Mouse (Mus musculus): ENCODE results near the gene Smim13. TPM values are rescaled to one million over a fixed set of nuclear protein-coding genes. Genes with fewer than 3 reads are reported as not detected.
"Not testable (repeated sequence)": the region's sequence is repeated elsewhere in the genome, so short reads cannot be mapped to it uniquely, and the experiment has no call there.

Smim13 gene
- polyA plus RNA-seq, 1 experiment from 2014 or later: 13.7 TPM

GRCm38 (mm10) chr13:41250318-41250981 lies 806 bp downstream of the Smim13 start:
- H3K27ac ChIP-seq (ENCODE audit: low read depth, low read length): peak overlapping the region; percentile 60; the same call in 1 of the 2 replicates
- H3K9ac ChIP-seq (ENCODE audit: low read length): peak overlapping the region; percentile 78
- H3K4me1 ChIP-seq (ENCODE audit: control insufficient read depth, insufficient read depth, low read length): no peaks in the 10 kb centered on the region; the same call in 1 of the 2 replicates
- WGBS: 3% methylated on average over 27 of the region's 27 CpGs
- H3K36me3 ChIP-seq (ENCODE audit: control insufficient read depth, insufficient read depth, low read length): no peaks in the 10 kb centered on the region
- DNase-seq (ENCODE audit: low spot score, missing footprints): no peak
- ATAC-seq (ENCODE audit: low FRiP score): no peak
- H3K27me3 ChIP-seq (ENCODE audit: control insufficient read depth, insufficient read depth, low read length): no peaks in the 10 kb centered on the region
- H3K4me3 ChIP-seq (ENCODE audit: low read depth, low read length): peak overlapping the region; percentile 67
- H3K9me3 ChIP-seq (ENCODE audit: control insufficient read depth, low read length): no peaks in the 10 kb centered on the region
- peak overlapping the region; percentile 62 for H3K4me2 ChIP-seq

GRCm38 (mm10) chr13:41251232-41251631 lies 1.6 kb downstream of the Smim13 start:
- H3K4me1 ChIP-seq (ENCODE audit: control insufficient read depth, insufficient read depth, low read length); H3K9me3 ChIP-seq (ENCODE audit: control insufficient read depth, low read length); H3K27ac ChIP-seq (ENCODE audit: low read depth, low read length); H3K4me3 ChIP-seq (ENCODE audit: low read depth, low read length); H3K4me2 ChIP-seq; H3K27me3 ChIP-seq (ENCODE audit: control insufficient read depth, insufficient read depth, low read length); H3K9ac ChIP-seq (ENCODE audit: low read length); H3K36me3 ChIP-seq (ENCODE audit: control insufficient read depth, insufficient read depth, low read length); ATAC-seq (ENCODE audit: low FRiP score): not testable (repeated sequence)
- peak; percentile 88 for DNase-seq (ENCODE audit: low spot score, missing footprints)
- WGBS: over 99% methylated on average over 5 of the region's 5 CpGs

GRCm38 (mm10) chr13:41251667-41252066 lies 2.0 kb downstream of the Smim13 start:
- H3K36me3 ChIP-seq (ENCODE audit: control insufficient read depth, insufficient read depth, low read length): no peaks in the 10 kb centered on the region

GRCm38 (mm10) chr13:41252141-41252540 lies 2.5 kb downstream of the Smim13 start:
- ATAC-seq (ENCODE audit: low FRiP score) (no peak), DNase-seq (ENCODE audit: low spot score, missing footprints) (no peak)
- Histone ChIP-seq H3K4me1 (ENCODE audit: control insufficient read depth, insufficient read depth, low read length) (no peaks in the 10 kb centered on the region; the same call in 1 of the 2 replicates), H3K9me3 (ENCODE audit: control insufficient read depth, low read length) (no peaks in the 10 kb centered on the region), H3K4me2 (no peak overlapping the region), H3K27me3 (ENCODE audit: control insufficient read depth, insufficient read depth, low read length) (no peaks in the 10 kb centered on the region), H3K27ac (ENCODE audit: low read depth, low read length) (no peak overlapping the region), H3K36me3 (ENCODE audit: control insufficient read depth, insufficient read depth, low read length) (no peaks in the 10 kb centered on the region), H3K4me3 (ENCODE audit: low read depth, low read length) (no peak overlapping the region), H3K9ac (ENCODE audit: low read length) (no peak overlapping the region)
- 86% methylated on average over 6 of the region's 6 CpGs for WGBS

More at GRCm38 (mm10) chr13:41251667-41252066, 2.0 kb downstream of the Smim13 start:
- Histone ChIP-seq H3K4me1 (ENCODE audit: control insufficient read depth, insufficient read depth, low read length) (no peaks in the 10 kb centered on the region; the same call in 1 of the 2 replicates), H3K9ac (ENCODE audit: low read length) (no peak overlapping the region), H3K9me3 (ENCODE audit: control insufficient read depth, low read length) (no peaks in the 10 kb centered on the region), H3K27me3 (ENCODE audit: control insufficient read depth, insufficient read depth, low read length) (no peaks in the 10 kb centered on the region), H3K4me2 (no peak overlapping the region), H3K27ac (ENCODE audit: low read depth, low read length) (no peak overlapping the region), H3K4me3 (ENCODE audit: low read depth, low read length) (no peak overlapping the region)
- 85% methylated on average over 5 of the region's 5 CpGs for WGBS
- no peak for ATAC-seq (ENCODE audit: low FRiP score)
- no peak for DNase-seq (ENCODE audit: low spot score, missing footprints)

- H3K4me3 ChIP-seq (ENCODE audit: low read depth, low read length): no peak overlapping the region
- H3K27ac ChIP-seq (ENCODE audit: low read depth, low read length): no peak overlapping the region
- no peak overlapping the region for H3K9ac ChIP-seq (ENCODE audit: low read length)
- ATAC-seq (ENCODE audit: low FRiP score) (no peak), DNase-seq (ENCODE audit: low spot score, missing footprints) (no peak)
- no peaks in the 10 kb centered on the region for H3K27me3 ChIP-seq (ENCODE audit: control insufficient read depth, insufficient read depth, low read length)
- no peaks in the 10 kb centered on the region for H3K9me3 ChIP-seq (ENCODE audit: control insufficient read depth, low read length)
- 91% methylated on average over 7 of the region's 7 CpGs for WGBS
- H3K36me3 ChIP-seq (ENCODE audit: control insufficient read depth, insufficient read depth, low read length): no peaks in the 10 kb centered on the region
- no peaks in the 10 kb centered on the region; the same call in 1 of the 2 replicates for H3K4me1 ChIP-seq (ENCODE audit: control insufficient read depth, insufficient read depth, low read length)
- H3K4me2 ChIP-seq: no peak overlapping the region
Measured at GRCm38 (mm10) chr13:41252736-41253135, 3.1 kb downstream of the Smim13 start.

GRCm38 (mm10) chr13:41256126-41256525 lies 6.5 kb downstream of the Smim13 start:
- Histone ChIP-seq H3K27ac (ENCODE audit: low read depth, low read length) (no peak overlapping the region), H3K4me1 (ENCODE audit: control insufficient read depth, insufficient read depth, low read length) (no peaks in the 10 kb centered on the region), H3K27me3 (ENCODE audit: control insufficient read depth, insufficient read depth, low read length) (no peaks in the 10 kb centered on the region), H3K9me3 (ENCODE audit: control insufficient read depth, low read length) (no peaks in the 10 kb centered on the region), H3K4me2 (no peak overlapping the region), H3K36me3 (ENCODE audit: control insufficient read depth, insufficient read depth, low read length) (no peaks in the 10 kb centered on the region), H3K9ac (ENCODE audit: low read length) (no peak overlapping the region), H3K4me3 (ENCODE audit: low read depth, low read length) (no peak overlapping the region)
- 64% methylated on average over 5 of the region's 5 CpGs for WGBS
- ATAC-seq (ENCODE audit: low FRiP score) (no peak), DNase-seq (ENCODE audit: low spot score, missing footprints) (no peak)

- Histone ChIP-seq H3K36me3 (ENCODE audit: control insufficient read depth, insufficient read depth, low read length) (no peaks in the 10 kb centered on the region), H3K4me3 (ENCODE audit: low read depth, low read length) (no peak overlapping the region), H3K27me3 (ENCODE audit: control insufficient read depth, insufficient read depth, low read length) (no peaks in the 10 kb centered on the region), H3K4me1 (ENCODE audit: control insufficient read depth, insufficient read depth, low read length) (no peaks in the 10 kb centered on the region), H3K9ac (ENCODE audit: low read length) (no peak overlapping the region), H3K27ac (ENCODE audit: low read depth, low read length) (no peak overlapping the region), H3K9me3 (ENCODE audit: control insufficient read depth, low read length) (no peaks in the 10 kb centered on the region), H3K4me2 (no peak overlapping the region)
- no peak for DNase-seq (ENCODE audit: low spot score, missing footprints)
- 89% methylated on average over 3 of the region's 3 CpGs for WGBS
- ATAC-seq (ENCODE audit: low FRiP score): no peak
Measured at GRCm38 (mm10) chr13:41256962-41257361, 7.3 kb downstream of the Smim13 start.

GRCm38 (mm10) chr13:41257851-41258250 lies 8.2 kb downstream of the Smim13 start:
- no peaks in the 10 kb centered on the region for H3K36me3 ChIP-seq (ENCODE audit: control insufficient read depth, insufficient read depth, low read length)
- no peaks in the 10 kb centered on the region for H3K9me3 ChIP-seq (ENCODE audit: control insufficient read depth, low read length)
- 89% methylated on average over 4 of the region's 4 CpGs for WGBS
- H3K4me2 ChIP-seq: no peak overlapping the region
- no peak overlapping the region for H3K4me3 ChIP-seq (ENCODE audit: low read depth, low read length)
- H3K27ac ChIP-seq (ENCODE audit: low read depth, low read length): no peak overlapping the region
- no peak overlapping the region for H3K9ac ChIP-seq (ENCODE audit: low read length)
- DNase-seq (ENCODE audit: low spot score, missing footprints) (no peak), ATAC-seq (ENCODE audit: low FRiP score) (no peak)
- no peaks in the 10 kb centered on the region for H3K27me3 ChIP-seq (ENCODE audit: control insufficient read depth, insufficient read depth, low read length)
- H3K4me1 ChIP-seq (ENCODE audit: control insufficient read depth, insufficient read depth, low read length): no peaks in the 10 kb centered on the region

GRCm38 (mm10) chr13:41261617-41262016 lies 12.0 kb downstream of the Smim13 start:
- H3K27me3 ChIP-seq (ENCODE audit: control insufficient read depth, insufficient read depth, low read length); ATAC-seq (ENCODE audit: low FRiP score); H3K9ac ChIP-seq (ENCODE audit: low read length); DNase-seq (ENCODE audit: low spot score, missing footprints); H3K4me3 ChIP-seq (ENCODE audit: low read depth, low read length); H3K4me2 ChIP-seq; H3K27ac ChIP-seq (ENCODE audit: low read depth, low read length); H3K4me1 ChIP-seq (ENCODE audit: control insufficient read depth, insufficient read depth, low read length); H3K36me3 ChIP-seq (ENCODE audit: control insufficient read depth, insufficient read depth, low read length); H3K9me3 ChIP-seq (ENCODE audit: control insufficient read depth, low read length): not testable (repeated sequence)
- 97% methylated on average over 8 of the region's 8 CpGs for WGBS

Data from midbrain, embryonic 11.5 days (tissue).